Mouse (Mus musculus) frontal cortex, adult 2 months (tissue): ENCODE data around the gene Caln1. TPM values are rescaled to one million over a fixed set of nuclear protein-coding genes. Genes with fewer than 3 reads are reported as not detected.
"Not testable (repeated sequence)": the region's sequence is repeated elsewhere in the genome, so short reads cannot be mapped to it uniquely, and the experiment has no call there.

Experiments
- DNase-seq, 2 experiments: peaks; one replicate each; pipeline ENCODE4 v3.0.0; 2022; ENCODE audit warnings: low spot score in 1 of 2; ENCODE audit errors: extremely low spot score in 1 of 2
- polyA plus RNA-seq: library from polyadenylated mRNA; depleted of rRNA; stranded (reverse); fragments of >200 nt; gene quantifications from 2 replicates; pipeline ENCODE4 v1.2.3, GENCODE M21; 2012

Gene Caln1
- polyA plus RNA-seq, 1 experiment = 35.6 TPM

DNA sequence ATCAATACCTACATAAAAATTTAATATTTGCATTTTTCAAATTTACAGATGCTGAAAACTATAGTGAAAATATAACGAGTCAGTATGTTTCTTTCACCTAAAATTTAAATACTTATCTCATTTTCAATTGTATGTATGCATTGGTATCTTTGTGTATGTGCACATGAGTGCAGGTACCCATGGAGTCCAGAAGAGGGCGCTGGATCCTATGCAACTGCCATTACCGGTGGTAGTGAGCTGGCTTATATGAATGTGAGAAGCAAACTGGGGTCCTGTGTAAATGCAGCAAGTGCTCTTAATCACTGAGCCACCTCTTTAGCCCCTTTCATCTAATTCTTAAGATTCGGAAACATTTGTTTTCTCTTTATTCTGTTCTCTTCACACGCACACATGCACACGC is 146.1 kb downstream of the Caln1 start:
- DNase-seq = no peak

DNA sequence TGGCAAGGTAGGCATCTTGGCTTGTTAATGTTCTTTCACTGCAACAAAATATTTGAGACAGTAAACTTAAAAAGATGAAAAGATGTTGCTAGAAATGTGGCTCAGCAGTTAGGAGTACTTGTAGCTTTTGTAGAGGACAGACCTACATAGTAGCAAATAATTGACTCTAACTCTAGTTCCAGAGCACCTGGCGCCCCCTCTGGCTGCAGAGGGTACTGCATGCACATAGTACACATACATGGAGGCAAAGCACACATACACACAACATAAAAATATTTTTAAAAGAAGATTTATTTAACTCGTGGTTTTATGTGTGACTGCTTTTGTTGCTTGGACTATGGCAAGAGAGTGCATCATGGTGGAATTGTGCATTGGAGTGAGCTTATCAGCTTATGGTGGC is 151.3 kb downstream of the Caln1 start:
- no peak for DNase-seq

DNA sequence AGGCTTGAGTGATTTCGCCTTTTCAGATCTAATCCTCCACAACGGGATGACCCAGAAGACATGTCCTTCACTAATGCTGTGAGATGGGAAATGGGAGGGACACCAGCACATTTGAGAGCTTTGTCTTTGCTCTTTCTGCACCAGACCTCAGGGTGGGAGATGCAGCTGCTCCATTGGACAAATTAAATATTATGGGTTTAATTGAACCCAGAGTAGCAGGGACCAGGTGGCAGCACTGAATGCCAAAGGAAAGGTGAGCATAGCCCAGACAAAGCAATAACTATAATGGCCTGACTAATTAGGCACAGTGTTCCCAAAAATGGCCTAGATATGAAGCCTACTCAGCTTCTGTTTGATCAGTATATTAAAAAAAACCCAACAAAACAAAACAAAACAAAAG is 158.2 kb downstream of the Caln1 start:
- no peak for DNase-seq

DNA sequence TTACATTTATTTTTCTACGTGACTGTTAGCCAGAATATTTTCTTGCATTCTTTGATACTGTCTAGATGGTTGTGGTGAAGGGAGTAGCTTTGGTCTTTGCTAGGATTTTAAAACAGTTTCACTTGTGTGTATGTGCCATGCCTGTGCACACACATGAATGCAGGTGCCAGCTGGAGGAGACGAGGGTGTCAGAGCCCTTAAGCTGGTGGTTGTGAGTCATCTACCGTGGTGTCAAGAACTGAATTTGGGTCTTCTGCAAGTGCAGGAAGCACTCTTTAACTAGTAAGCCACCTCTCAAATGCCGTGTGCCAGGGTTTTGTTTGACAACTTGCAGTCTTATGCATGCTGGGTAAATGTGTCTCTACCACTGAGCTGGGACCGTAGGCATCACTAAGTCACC is 178.2 kb downstream of the Caln1 start:
- peak in 1 of 2 experiments; percentile 51 for DNase-seq

DNA sequence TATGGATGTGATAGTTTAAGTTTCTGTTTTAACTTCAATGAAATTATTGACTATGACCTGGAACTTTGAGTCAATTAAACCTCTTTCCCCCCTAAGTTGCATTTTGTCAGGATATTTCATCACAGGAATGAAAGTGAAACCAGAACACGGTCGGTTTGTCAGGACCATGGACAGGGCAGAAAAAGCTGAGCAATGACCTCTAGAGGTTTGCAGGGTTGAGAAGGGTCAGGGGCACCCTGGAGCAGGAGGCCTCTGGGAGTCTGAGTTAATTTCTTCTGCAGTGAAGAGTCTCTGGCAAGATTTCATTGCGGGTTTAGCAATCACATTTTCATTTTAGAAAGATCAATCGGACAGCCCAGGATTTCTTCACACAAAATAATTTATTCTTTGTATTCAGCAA is 184.7 kb downstream of the Caln1 start:
- no peak for DNase-seq

DNA sequence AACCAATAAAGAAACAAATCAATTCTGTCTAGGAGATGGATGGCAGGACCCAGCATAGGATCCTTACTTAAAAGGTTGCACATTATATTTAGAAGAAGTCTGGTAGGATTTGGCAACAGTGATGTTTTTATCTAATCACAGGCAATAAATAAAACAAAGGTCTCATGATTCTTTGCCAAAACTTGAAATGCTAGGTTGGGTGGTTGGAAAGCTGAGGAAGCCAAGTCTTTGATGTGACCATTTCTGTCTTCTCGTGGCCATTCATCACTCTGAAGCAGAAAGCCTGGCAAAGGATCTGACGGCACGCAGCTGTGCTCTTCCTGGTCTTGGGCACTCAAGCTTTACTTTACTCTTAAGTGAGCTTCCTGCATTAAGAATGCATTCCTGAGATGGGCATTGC is 193.9 kb downstream of the Caln1 start:
- DNase-seq = no peak

DNA sequence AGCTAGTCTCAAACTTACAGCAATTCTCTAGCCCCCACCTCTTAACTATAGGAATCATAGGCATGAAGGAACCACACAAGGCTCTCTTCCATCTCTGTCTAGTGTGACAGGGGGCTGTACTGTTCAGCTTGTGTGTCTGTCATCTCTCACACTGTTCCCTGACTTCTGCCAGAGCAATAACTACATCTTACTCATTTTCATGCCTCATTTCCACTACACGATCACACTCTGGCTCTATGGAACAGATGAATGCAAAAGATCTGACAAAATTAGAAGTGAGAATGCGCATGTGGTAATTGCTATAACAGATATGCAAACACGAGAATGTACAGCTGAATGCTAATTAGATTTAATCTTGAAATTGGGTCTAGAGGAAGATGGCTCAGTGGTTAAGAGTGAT is 196.7 kb downstream of the Caln1 start:
- peak in 1 of 2 experiments; percentile 55 for DNase-seq

DNA sequence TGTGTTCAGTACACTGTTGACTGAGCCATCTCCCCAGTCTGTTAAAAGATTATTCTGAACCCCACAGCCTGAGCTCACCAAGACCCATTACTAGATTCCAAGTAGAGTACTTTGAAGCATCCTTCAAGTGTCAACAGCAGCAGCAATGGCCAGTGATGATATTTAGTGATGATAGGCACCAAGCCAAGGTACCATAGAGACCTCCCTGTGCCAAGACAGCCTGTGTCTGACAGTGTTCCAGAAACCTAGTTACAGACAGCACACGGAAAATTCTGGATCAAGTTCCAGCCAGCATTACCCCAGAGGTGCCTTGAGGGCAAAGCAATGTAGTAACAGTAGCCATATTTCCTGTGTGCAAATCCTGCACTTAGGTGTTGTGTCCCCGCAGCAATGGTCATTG is 208.3 kb downstream of the Caln1 start:
- no peak for DNase-seq

DNA sequence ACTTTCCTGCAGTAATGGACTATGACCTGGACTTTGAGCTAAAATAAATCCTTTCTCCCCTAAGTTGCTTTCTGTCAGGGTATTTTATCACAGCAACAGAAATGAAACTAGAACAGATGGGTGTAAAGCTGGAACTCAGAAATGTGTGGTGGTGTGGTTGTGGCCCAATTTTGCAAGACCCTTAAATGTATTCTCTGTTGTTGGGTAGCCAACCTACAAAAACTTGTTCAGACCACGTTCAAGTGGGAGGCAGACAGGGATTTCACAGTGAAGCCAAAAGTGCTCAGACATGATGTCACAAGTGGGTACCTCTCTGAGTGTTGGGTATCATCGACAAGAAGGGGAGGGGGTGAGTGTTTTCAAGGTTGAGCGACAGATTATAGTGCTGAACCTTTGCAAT is 214.8 kb downstream of the Caln1 start:
- peak in 1 of 2 experiments; percentile 35 for DNase-seq

DNA sequence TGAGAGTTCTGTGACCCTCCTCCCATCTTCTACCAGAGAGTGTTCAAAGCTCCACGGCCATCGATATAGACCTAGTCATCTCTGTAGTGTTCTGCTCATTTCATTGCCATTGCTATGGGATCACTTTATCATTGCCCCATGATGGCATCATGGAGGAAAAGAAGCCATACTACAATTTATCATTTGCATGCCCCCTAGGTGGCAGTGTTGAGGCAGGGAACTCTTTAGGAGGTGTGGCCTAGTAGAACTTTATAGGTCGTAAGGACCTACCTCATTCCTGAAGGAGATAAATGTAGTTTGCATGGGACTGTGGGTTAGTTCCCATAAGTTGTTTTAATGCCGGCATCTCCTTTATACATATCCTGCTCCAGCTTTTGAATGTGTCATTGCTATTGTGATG is 217.0 kb downstream of the Caln1 start:
- DNase-seq = peak in 1 of 2 experiments; percentile 36

DNA sequence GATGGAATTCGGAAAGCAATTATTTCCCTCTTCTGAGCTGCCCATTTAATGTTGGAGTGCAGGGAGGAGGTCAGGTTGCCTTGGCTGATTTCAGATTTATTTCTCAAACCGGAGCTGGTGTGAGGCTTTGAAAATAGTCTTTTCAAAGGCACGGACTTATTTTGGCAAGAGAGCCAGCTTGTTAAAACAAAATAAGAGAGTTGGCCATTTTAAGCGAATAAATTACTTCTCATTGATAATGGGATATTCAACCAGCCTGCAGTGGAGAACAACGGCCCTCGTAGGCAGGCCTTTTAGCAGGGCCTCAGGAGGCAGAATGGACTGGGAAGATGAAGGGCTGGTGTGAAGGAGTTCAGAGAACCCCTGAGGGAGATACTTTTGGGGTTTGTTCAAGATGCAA is 227.3 kb downstream of the Caln1 start:
- peak in 1 of 2 experiments; percentile 18 for DNase-seq

DNA sequence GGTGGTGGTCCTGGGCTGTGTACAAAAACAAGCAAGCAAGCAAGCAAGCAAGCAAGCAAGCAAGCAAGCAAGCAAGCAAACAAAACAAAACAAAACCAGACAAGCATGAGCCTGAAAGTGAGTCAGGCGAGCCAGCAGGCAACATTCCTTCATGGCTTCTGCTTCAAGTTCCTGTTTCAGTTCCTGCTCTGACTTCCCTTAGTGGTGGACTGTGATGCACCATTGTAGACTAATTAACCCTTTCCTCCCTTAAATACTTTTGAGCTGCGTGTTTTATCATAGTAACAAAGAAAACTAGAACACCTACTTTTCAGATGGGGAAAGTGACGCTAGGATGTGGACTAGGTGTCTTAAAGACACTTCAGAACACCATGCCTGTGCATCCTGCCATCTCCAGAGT is 244.4 kb downstream of the Caln1 start:
- DNase-seq = no peak

DNA sequence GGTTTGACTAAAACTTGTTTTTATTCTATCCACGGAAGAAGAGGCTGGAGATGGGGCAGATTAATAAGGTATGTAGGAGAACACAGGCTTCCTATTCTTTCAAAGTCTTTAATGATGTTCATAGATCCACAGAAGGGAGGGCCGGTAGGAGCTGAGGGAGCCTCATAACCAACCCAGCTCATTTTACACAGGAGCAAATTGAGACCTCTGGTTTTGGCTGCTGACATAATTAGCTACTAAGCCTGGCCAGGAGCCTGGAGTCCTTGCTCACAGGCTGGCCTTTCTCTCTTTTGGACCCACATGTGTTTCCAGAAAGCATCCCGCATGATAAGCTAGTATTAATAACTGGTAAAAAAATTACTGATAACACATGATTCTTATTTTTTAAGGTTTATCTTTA is 245.0 kb downstream of the Caln1 start:
- DNase-seq = no peak

DNA sequence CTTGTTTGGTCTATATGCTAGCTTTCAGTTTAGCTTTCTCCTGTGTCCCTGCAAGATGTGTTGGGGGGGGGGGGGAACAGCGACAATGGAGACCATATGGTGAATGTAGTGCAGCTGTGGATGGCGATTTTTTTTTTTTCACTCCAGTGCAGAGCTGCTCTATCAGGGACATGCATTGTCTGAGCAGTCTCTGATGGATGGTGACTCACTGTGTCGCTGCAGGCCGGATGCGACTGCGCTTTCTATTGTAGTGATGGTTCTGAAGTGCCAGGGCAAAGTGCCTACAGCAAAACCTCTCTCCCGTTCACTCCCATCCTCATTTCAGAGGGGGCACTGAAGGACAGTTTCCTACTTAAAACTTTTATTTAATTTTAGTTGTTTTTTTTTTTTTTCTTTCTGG is 250.8 kb downstream of the Caln1 start:
- peak in 1 of 2 experiments; percentile 36 for DNase-seq

DNA sequence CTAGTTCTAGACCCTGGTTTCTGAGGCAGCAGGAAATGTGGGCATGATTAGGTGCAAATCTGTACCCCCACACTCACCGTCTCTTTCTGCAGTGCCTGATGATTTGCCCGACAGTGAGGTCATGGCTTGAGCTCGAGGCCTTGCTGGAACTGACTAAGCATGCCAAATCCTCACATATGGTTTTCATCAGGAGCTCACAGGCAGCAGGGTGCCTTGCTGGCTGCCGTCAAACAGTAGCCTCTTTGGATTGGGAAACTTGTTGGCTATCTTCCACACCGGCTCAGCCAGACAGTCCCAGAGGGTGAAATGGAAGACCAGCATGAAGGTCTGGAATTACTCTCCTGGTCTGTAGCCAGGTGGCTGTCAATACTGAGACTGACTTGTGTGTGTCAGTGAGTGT is 254.0 kb downstream of the Caln1 start:
- no peak for DNase-seq

DNA sequence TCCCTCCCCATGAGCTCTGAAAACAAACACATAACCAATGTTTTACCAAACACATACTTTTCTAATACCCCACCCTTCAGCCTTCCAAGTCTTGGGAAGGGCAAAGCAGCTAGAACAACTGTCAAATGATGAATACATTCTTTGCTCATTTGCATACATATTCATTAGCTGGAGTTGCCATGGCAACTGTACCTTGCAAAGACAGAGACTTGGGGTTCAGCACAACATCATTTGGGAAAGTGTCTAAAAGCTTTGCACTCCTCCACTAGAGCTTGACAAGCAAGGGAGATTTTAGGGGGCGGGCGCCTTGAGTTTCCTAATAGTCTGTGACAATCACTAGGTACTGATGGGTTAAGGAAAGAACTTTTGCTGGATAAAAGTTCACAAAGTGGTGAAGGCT is 258.5 kb downstream of the Caln1 start:
- peak; percentile 9 to 68 for DNase-seq

DNA sequence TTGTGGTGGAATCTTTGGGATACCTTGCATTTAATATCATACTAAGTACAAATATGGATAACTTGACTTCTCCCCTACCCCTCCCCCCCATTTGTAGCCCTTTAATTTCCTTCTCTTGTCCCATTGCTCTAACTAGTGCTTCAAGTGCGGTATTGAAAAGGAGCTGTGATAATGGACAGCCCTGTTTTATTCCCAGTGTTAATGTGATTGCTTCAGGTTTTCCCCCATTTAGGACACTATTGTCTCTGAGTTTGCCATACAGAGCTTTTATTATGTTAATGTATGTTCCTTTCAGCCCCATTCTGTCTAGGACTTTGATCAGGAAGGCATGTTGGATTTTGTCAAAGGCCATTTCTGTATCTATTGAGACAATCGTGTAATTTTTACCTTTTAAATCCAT is 266.1 kb downstream of the Caln1 start:
- no peak for DNase-seq

DNA sequence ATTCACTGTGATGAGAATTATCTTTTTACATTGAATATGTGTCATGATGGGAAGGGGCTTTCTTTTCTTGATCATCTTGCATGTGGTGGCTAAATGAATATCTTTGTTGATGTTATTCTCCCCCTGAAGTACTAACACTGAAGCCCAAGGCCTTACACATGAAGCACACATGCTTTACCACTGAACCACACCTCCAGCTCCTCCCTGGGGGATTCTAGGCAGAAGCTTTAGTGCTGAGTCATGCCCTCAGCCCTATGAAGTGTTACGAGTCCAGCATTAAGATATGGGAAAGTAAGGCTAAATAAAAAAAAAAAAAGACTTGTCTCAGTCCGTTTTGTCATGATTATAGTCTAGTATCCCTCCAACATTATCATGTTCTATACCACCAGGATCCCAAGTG is 272.6 kb downstream of the Caln1 start:
- no peak for DNase-seq

DNA sequence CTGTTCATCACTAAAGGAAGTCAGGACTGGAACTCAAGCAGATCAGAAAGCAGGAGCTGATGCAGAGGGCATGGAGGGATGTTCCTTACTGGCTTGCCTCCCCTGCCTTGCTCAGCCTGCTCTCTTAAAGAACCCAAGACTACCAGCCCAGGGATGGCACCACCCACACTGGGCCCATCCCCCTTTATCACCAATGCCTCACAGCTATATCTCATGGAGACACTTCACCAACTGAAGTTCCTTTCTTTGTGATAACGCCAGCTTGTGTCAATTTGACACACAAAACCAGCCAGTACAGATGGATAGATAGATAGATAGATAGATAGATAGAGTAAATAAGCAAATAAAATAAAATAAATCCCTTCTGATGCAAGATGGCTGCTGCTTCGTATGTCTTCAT is 276.9 kb downstream of the Caln1 start:
- DNase-seq = not testable (repeated sequence)

DNA sequence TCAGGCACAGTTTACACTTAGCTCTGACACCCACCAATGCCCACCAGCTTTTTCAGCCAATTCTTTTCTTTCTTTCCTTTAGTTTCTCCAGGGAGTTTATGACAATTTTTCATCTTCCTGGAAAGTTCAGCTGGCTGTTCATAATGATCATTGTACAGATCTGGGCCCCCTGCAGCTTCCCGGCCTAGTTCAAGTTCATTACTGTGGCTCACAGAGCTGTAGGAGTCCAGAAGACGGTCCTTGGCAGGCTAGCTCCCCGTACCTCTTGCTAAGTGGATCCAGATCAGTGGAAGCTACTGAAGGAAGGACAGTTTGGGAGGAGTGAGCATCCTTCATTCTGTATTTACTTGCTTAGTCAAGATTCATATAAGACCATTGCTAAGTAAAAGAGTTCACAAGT is 288.9 kb downstream of the Caln1 start:
- no peak for DNase-seq

DNA sequence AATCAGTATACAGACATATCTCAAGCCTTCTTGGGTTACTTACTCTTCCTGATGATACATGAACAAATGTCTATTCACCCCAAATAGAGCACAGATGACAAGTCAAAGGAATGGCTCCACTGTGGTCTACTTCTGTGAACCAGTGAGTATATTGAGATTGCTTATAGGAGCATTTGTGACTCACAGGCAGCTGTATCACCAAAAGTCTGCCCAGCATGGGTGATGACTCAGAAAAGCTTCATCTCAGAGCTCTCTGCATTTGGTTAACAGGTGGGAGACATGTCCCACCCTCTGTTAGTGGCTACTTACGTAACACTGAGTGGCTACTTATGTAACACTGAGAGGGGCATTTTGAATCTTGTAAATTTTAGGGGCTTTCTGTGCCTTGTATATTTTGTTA is 296.8 kb downstream of the Caln1 start:
- peak; percentile 23 to 53 for DNase-seq

DNA sequence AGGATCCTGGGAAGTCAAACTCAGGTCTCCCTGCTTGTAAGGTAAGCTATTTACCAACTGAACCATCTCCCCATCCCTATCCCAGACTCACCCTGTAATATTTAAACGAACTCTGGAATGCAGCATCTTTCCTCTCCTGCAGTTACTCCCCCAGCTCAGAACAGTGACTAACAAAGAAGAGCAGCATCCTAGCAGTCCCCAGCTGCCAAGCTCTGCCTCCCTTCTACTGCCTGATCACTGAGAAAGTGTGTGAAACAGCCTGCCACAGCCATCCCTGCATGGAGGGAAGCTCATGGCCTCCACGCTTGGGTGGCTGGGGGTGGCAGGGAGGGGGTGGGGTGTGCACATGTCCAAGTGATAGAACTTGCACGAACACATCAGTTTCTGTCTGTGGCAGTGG is 303.3 kb downstream of the Caln1 start:
- DNase-seq = peak in 1 of 2 experiments; percentile 34

DNA sequence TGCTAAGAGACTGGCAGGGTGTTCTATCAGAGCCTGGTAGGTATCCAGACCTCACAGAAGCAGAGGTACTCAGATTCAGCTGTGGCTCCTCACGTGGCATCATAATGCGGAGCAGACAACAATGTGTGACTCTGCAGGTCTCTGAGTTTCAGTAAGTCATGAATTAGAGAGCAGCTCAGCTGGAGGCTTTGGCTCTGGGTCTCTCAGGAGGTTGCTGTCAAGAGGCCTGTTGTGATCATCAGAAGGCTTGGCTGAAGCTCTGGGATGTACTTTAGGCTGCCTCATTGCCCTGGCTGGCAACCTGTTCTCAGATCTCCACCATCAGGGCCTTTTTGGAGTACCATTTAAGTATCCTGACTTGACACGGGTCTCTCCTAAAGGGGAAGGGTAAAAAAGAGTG is 303.8 kb downstream of the Caln1 start:
- no peak for DNase-seq

DNA sequence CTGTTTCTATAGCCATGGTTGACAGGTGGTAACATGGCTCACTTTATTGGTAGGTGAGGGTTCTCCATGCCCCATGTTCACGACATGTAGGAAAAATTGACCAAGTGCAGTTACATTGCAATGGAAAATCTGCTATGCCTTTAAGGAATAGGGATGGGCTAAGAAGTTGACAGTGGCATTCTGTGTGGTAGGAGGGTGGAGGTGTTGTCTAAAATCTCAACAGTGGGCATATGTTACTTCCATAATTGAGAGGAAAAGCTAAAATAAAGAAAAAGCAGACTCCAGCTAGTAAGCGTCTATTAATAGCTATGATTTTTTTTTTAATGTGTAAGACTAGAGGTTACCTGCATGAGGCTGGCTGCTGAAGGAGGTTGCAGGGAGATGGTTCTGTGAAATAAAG is 308.6 kb downstream of the Caln1 start:
- peak in 1 of 2 experiments; percentile 35 for DNase-seq
